Mouse (Mus musculus): ENCODE results near the gene Nrxn3. TPM values are rescaled to one million over a fixed set of nuclear protein-coding genes. Genes with fewer than 3 reads are reported as not detected.

Gene Nrxn3
- polyA plus RNA-seq, 1 experiment from 2014 or later: 96.9 TPM

GRCm38 (mm10) chr12:89765179-89765578 lies 1042.5 kb downstream of the Nrxn3 start:
- no peak overlapping the region for H3K4me2 ChIP-seq (replicated peaks)
- no peaks in the 10 kb centered on the region for H3K36me3 ChIP-seq (replicated peaks; ENCODE audit: control insufficient read depth, insufficient read depth)
- H3K9me3 ChIP-seq (ENCODE audit: control insufficient read depth, low read length): no peaks in the 10 kb centered on the region
- no peaks in the 10 kb centered on the region for H3K27me3 ChIP-seq (ENCODE audit: control insufficient read depth, insufficient read depth, low read length)
- H3K4me3 ChIP-seq (replicated peaks; ENCODE audit: low read length): no peak overlapping the region
- H3K27ac ChIP-seq: peak overlapping the region; percentile 11; the same call in 1 of the 2 replicates
- H3K9ac ChIP-seq: no peak overlapping the region
- WGBS: 53% methylated on average over 2 of the region's 2 CpGs
- H3K4me1 ChIP-seq (replicated peaks; ENCODE audit: control insufficient read depth, insufficient read depth, low read length): peaks cover 17% of the 10 kb centered on the region
- no peak for DNase-seq (ENCODE audit: low spot score)
- no peak for ATAC-seq (ENCODE audit: low FRiP score)

GRCm38 (mm10) chr12:89788794-89789193 lies 1066.1 kb downstream of the Nrxn3 start:
- Histone ChIP-seq H3K4me1 (replicated peaks; ENCODE audit: control insufficient read depth, insufficient read depth, low read length) (no peaks in the 10 kb centered on the region), H3K27ac (no peak overlapping the region), H3K27me3 (ENCODE audit: control insufficient read depth, insufficient read depth, low read length) (no peaks in the 10 kb centered on the region), H3K9ac (no peak overlapping the region), H3K4me2 (replicated peaks) (no peak overlapping the region), H3K9me3 (ENCODE audit: control insufficient read depth, low read length) (no peaks in the 10 kb centered on the region), H3K36me3 (replicated peaks; ENCODE audit: control insufficient read depth, insufficient read depth) (no peaks in the 10 kb centered on the region), H3K4me3 (replicated peaks; ENCODE audit: low read length) (no peak overlapping the region)
- DNase-seq (ENCODE audit: low spot score) (no peak), ATAC-seq (ENCODE audit: low FRiP score) (no peak)
- 79% methylated on average over 3 of the region's 3 CpGs for WGBS

- Histone ChIP-seq H3K36me3 (replicated peaks; ENCODE audit: control insufficient read depth, insufficient read depth) (no peaks in the 10 kb centered on the region), H3K27ac (no peak overlapping the region), H3K4me2 (replicated peaks) (no peak overlapping the region), H3K9ac (no peak overlapping the region), H3K27me3 (ENCODE audit: control insufficient read depth, insufficient read depth, low read length) (no peaks in the 10 kb centered on the region), H3K9me3 (ENCODE audit: control insufficient read depth, low read length) (no peaks in the 10 kb centered on the region), H3K4me3 (replicated peaks; ENCODE audit: low read length) (no peak overlapping the region), H3K4me1 (replicated peaks; ENCODE audit: control insufficient read depth, insufficient read depth, low read length) (no peaks in the 10 kb centered on the region)
- ATAC-seq (ENCODE audit: low FRiP score) (no peak), DNase-seq (ENCODE audit: low spot score) (no peak)
- WGBS: 93% methylated on average over 1 of the region's 1 CpGs
Measured at GRCm38 (mm10) chr12:89789981-89790380, 1067.3 kb downstream of the Nrxn3 start.

- ATAC-seq (ENCODE audit: low FRiP score) (no peak), DNase-seq (ENCODE audit: low spot score) (no peak)
- Histone ChIP-seq H3K4me2 (replicated peaks) (no peak overlapping the region), H3K27me3 (ENCODE audit: control insufficient read depth, insufficient read depth, low read length) (no peaks in the 10 kb centered on the region), H3K27ac (no peak overlapping the region), H3K4me1 (replicated peaks; ENCODE audit: control insufficient read depth, insufficient read depth, low read length) (no peaks in the 10 kb centered on the region), H3K36me3 (replicated peaks; ENCODE audit: control insufficient read depth, insufficient read depth) (no peaks in the 10 kb centered on the region), H3K4me3 (replicated peaks; ENCODE audit: low read length) (no peak overlapping the region), H3K9ac (no peak overlapping the region), H3K9me3 (ENCODE audit: control insufficient read depth, low read length) (no peaks in the 10 kb centered on the region)
- WGBS: 85% methylated on average over 3 of the region's 3 CpGs
Measured at GRCm38 (mm10) chr12:89791829-89792228, 1069.2 kb downstream of the Nrxn3 start.

- H3K9ac ChIP-seq: no peak overlapping the region
- no peak overlapping the region for H3K27ac ChIP-seq
- DNase-seq (ENCODE audit: low spot score) (no peak), ATAC-seq (ENCODE audit: low FRiP score) (no peak)
- H3K4me1 ChIP-seq (replicated peaks; ENCODE audit: control insufficient read depth, insufficient read depth, low read length): no peaks in the 10 kb centered on the region
- no peaks in the 10 kb centered on the region for H3K27me3 ChIP-seq (ENCODE audit: control insufficient read depth, insufficient read depth, low read length)
- H3K9me3 ChIP-seq (ENCODE audit: control insufficient read depth, low read length): no peaks in the 10 kb centered on the region
- WGBS: 94% methylated on average over 6 of the region's 6 CpGs
- no peaks in the 10 kb centered on the region for H3K36me3 ChIP-seq (replicated peaks; ENCODE audit: control insufficient read depth, insufficient read depth)
- H3K4me3 ChIP-seq (replicated peaks; ENCODE audit: low read length): no peak overlapping the region
- H3K4me2 ChIP-seq (replicated peaks): no peak overlapping the region
Measured at GRCm38 (mm10) chr12:89794741-89795140, 1072.1 kb downstream of the Nrxn3 start.

GRCm38 (mm10) chr12:89808217-89808616 lies 1085.5 kb downstream of the Nrxn3 start:
- Histone ChIP-seq H3K4me3 (replicated peaks; ENCODE audit: low read length) (no peak overlapping the region), H3K36me3 (replicated peaks; ENCODE audit: control insufficient read depth, insufficient read depth) (no peaks in the 10 kb centered on the region), H3K4me1 (replicated peaks; ENCODE audit: control insufficient read depth, insufficient read depth, low read length) (peaks cover 7% of the 10 kb centered on the region), H3K27me3 (ENCODE audit: control insufficient read depth, insufficient read depth, low read length) (no peaks in the 10 kb centered on the region), H3K4me2 (replicated peaks) (no peak overlapping the region), H3K27ac (no peak overlapping the region), H3K9ac (no peak overlapping the region), H3K9me3 (ENCODE audit: control insufficient read depth, low read length) (no peaks in the 10 kb centered on the region)
- WGBS: 69% methylated on average over 3 of the region's 3 CpGs
- DNase-seq (ENCODE audit: low spot score): peak; percentile 56
- ATAC-seq (ENCODE audit: low FRiP score): no peak

- H3K4me3 ChIP-seq (replicated peaks; ENCODE audit: low read length): no peak overlapping the region
- H3K9me3 ChIP-seq (ENCODE audit: control insufficient read depth, low read length): no peaks in the 10 kb centered on the region
- H3K9ac ChIP-seq: no peak overlapping the region
- no peak overlapping the region for H3K27ac ChIP-seq
- H3K4me1 ChIP-seq (replicated peaks; ENCODE audit: control insufficient read depth, insufficient read depth, low read length): peaks cover 11% of the 10 kb centered on the region
- H3K27me3 ChIP-seq (ENCODE audit: control insufficient read depth, insufficient read depth, low read length): no peaks in the 10 kb centered on the region
- DNase-seq (ENCODE audit: low spot score): no peak
- 85% methylated on average over 5 of the region's 5 CpGs for WGBS
- H3K4me2 ChIP-seq (replicated peaks): no peak overlapping the region
- no peak for ATAC-seq (ENCODE audit: low FRiP score)
- H3K36me3 ChIP-seq (replicated peaks; ENCODE audit: control insufficient read depth, insufficient read depth): no peaks in the 10 kb centered on the region
Measured at GRCm38 (mm10) chr12:89810146-89810545, 1087.5 kb downstream of the Nrxn3 start.

- H3K4me1 ChIP-seq (replicated peaks; ENCODE audit: control insufficient read depth, insufficient read depth, low read length): peaks cover 19% of the 10 kb centered on the region
- WGBS: 1% methylated on average over 36 of the region's 36 CpGs
Measured at GRCm38 (mm10) chr12:89811815-89812549, 1089.3 kb downstream of the Nrxn3 start.

GRCm38 (mm10) chr12:89812550-89813207 lies 1090.0 kb downstream of the Nrxn3 start:
- Histone ChIP-seq H3K27me3 (ENCODE audit: control insufficient read depth, insufficient read depth, low read length) (no peaks in the 10 kb centered on the region), H3K36me3 (replicated peaks; ENCODE audit: control insufficient read depth, insufficient read depth) (no peaks in the 10 kb centered on the region), H3K9me3 (ENCODE audit: control insufficient read depth, low read length) (no peaks in the 10 kb centered on the region), H3K4me2 (replicated peaks) (peak overlapping the region; percentile 83), H3K4me1 (replicated peaks; ENCODE audit: control insufficient read depth, insufficient read depth, low read length) (peaks cover 23% of the 10 kb centered on the region), H3K4me3 (replicated peaks; ENCODE audit: low read length) (peak overlapping the region; percentile 38), H3K9ac (peak overlapping the region; percentile 61), H3K27ac (peak overlapping the region; percentile 15)
- WGBS: 1% methylated on average over 17 of the region's 17 CpGs
- no peak for DNase-seq (ENCODE audit: low spot score)
- ATAC-seq (ENCODE audit: low FRiP score): no peak; the same call in 1 of the 2 replicates

More at GRCm38 (mm10) chr12:89811815-89812549, 1089.3 kb downstream of the Nrxn3 start:
- Histone ChIP-seq H3K36me3 (replicated peaks; ENCODE audit: control insufficient read depth, insufficient read depth) (no peaks in the 10 kb centered on the region), H3K27ac (peak overlapping the region; percentile 15), H3K27me3 (ENCODE audit: control insufficient read depth, insufficient read depth, low read length) (no peaks in the 10 kb centered on the region), H3K4me3 (replicated peaks; ENCODE audit: low read length) (peak overlapping the region; percentile 38), H3K9ac (peak overlapping the region; percentile 61), H3K4me2 (replicated peaks) (peak overlapping the region; percentile 83), H3K9me3 (ENCODE audit: control insufficient read depth, low read length) (no peaks in the 10 kb centered on the region)
- peak; percentile 94 for ATAC-seq (ENCODE audit: low FRiP score)
- DNase-seq (ENCODE audit: low spot score): peak; percentile 68

Data from hindbrain, embryonic 14.5 days (tissue).